Mouse (Mus musculus): Measurements from ENCODE around the gene Fam129a.

Fam129a gene

GRCm38 (mm10) chr1:151697901-151698641 lies 127.1 kb downstream of the Fam129a start:
- DNase-seq (ENCODE audit: low spot score), result no peak

GRCm38 (mm10) chr1:151699363-151699762 lies 128.4 kb downstream of the Fam129a start:
- DNase-seq (ENCODE audit: low spot score), result no peak

- no peak for DNase-seq (ENCODE audit: low spot score)
Observed at GRCm38 (mm10) chr1:151702816-151703215, 131.8 kb downstream of the Fam129a start.

- no peak for DNase-seq (ENCODE audit: low spot score)
Observed at GRCm38 (mm10) chr1:151705723-151706396, 134.9 kb downstream of the Fam129a start.

- DNase-seq (ENCODE audit: low spot score), result no peak
Observed at GRCm38 (mm10) chr1:151706397-151706752, 135.4 kb downstream of the Fam129a start.

- no peak for DNase-seq (ENCODE audit: low spot score)
Observed at GRCm38 (mm10) chr1:151708966-151709733, 138.2 kb downstream of the Fam129a start.

GRCm38 (mm10) chr1:151709734-151710022 lies 138.7 kb downstream of the Fam129a start:
- no peak for DNase-seq (ENCODE audit: low spot score)

- no peak for DNase-seq (ENCODE audit: low spot score)
Observed at GRCm38 (mm10) chr1:151710424-151711055, 139.6 kb downstream of the Fam129a start.

- DNase-seq (ENCODE audit: low spot score), result no peak
Observed at GRCm38 (mm10) chr1:151711062-151711461, 140.1 kb downstream of the Fam129a start.

- DNase-seq (ENCODE audit: low spot score), result no peak
Observed at GRCm38 (mm10) chr1:151712664-151713063, 141.7 kb downstream of the Fam129a start.

- no peak for DNase-seq (ENCODE audit: low spot score)
Observed at GRCm38 (mm10) chr1:151713622-151714021, 142.6 kb downstream of the Fam129a start.

- DNase-seq (ENCODE audit: low spot score), result no peak
Observed at GRCm38 (mm10) chr1:151716024-151716710, 145.2 kb downstream of the Fam129a start.

GRCm38 (mm10) chr1:151717624-151718023 lies 146.6 kb downstream of the Fam129a start:
- DNase-seq (ENCODE audit: low spot score), result no peak

- DNase-seq (ENCODE audit: low spot score), result no peak
Observed at GRCm38 (mm10) chr1:151718575-151718974, 147.6 kb downstream of the Fam129a start.

- DNase-seq (ENCODE audit: low spot score), result no peak
Observed at GRCm38 (mm10) chr1:151719911-151720310, 148.9 kb downstream of the Fam129a start.

- DNase-seq (ENCODE audit: low spot score), result no peak
Observed at GRCm38 (mm10) chr1:151720566-151720965, 149.6 kb downstream of the Fam129a start.

- DNase-seq (ENCODE audit: low spot score), result no peak
Observed at GRCm38 (mm10) chr1:151721357-151721983, 150.5 kb downstream of the Fam129a start.

GRCm38 (mm10) chr1:151723771-151724170 lies 152.8 kb downstream of the Fam129a start:
- DNase-seq (ENCODE audit: low spot score), result no peak

- no peak for DNase-seq (ENCODE audit: low spot score)
Observed at GRCm38 (mm10) chr1:151725590-151725989, 154.6 kb downstream of the Fam129a start.

- no peak for DNase-seq (ENCODE audit: low spot score)
Observed at GRCm38 (mm10) chr1:151726358-151726757, 155.4 kb downstream of the Fam129a start.

- no peak for DNase-seq (ENCODE audit: low spot score)
Observed at GRCm38 (mm10) chr1:151728141-151728540, 157.2 kb downstream of the Fam129a start.

- DNase-seq (ENCODE audit: low spot score), result no peak
Observed at GRCm38 (mm10) chr1:151737146-151737545, 166.2 kb downstream of the Fam129a start.

Measured in urinary bladder, postnatal 10 days (tissue).